Mouse (Mus musculus): ENCODE measurements around the gene Brf1. TPM values are rescaled to one million over a fixed set of nuclear protein-coding genes. Genes with fewer than 3 reads are reported as not detected.

The Brf1 gene
- polyA plus RNA-seq, 1 experiment = 44.8 TPM

DNA sequence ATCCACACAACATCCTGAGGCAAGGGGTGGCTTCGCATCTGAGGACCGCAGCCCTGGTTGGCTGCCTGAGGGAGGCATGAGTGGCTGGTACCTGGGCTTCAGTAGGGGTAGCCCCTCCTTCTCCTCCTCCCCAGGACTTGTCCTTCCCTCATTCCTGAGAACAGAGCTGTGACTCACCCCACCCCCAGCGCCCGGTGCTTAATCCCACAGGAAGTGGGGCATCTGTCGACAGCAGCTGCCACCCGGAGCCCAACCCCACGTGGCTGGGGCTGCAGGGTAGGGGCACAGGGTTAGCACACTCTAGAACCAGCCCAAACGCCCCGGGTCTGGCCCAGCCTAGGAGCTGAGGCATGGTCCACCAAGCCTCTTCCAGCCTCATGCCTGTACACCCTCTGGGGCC, 62.6 kb downstream of the Brf1 start:
- Histone ChIP-seq H3K4me3 (ENCODE audit: insufficient read depth, low read depth, low read length) (no peak overlapping the region), H3K27me3 (replicated peaks; ENCODE audit: control insufficient read depth, insufficient read depth, low read length) (no peaks in the 10 kb centered on the region), H3K4me1 (ENCODE audit: control insufficient read depth, insufficient read depth, low read length) (peaks cover 12% of the 10 kb centered on the region; the same call in 1 of the 2 replicates), H3K27ac (ENCODE audit: insufficient read depth, low read depth, low read length) (no peak overlapping the region), H3K36me3 (ENCODE audit: control insufficient read depth, insufficient read depth, low read length) (no peaks in the 10 kb centered on the region)
- no peak for DNase-seq
- TF ChIP-seq CTCF (conservative IDR thresholded peaks at IDR 0.05; ENCODE audit: insufficient read depth, insufficient read length, low read depth, low read length) (no peak), POLR2A (IDR thresholded peaks at IDR 0.05; ENCODE audit: low read depth, low read length) (no peak)
- WGBS = 65% methylated on average over 9 of the region's 9 CpGs

DNA sequence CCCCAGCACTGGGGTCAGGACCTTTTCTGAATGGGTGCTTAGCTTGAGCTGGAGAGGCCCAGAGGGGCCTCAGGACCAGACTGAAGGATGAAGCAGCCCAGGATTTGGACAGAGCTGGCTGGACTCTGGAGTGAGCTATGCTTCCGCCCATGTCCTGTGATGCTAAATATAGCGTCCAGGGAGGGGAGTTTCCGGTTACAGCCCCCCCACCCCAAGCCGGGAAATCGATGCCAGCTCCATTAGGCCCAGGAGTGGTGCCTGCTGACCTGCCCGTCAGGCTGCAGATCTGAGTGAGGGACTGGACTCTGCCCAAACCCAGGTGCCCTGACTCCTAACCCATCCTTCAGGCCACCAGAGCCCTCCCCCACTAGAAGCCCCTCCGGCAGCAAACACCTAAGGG, 67.9 kb downstream of the Brf1 start:
- Histone ChIP-seq H3K36me3 (ENCODE audit: control insufficient read depth, insufficient read depth, low read length) (no peaks in the 10 kb centered on the region), H3K27me3 (replicated peaks; ENCODE audit: control insufficient read depth, insufficient read depth, low read length) (peaks cover 2% of the 10 kb centered on the region; the same call in 1 of the 2 replicates), H3K4me1 (ENCODE audit: control insufficient read depth, insufficient read depth, low read length) (no peaks in the 10 kb centered on the region), H3K4me3 (ENCODE audit: insufficient read depth, low read depth, low read length) (no peak overlapping the region), H3K27ac (ENCODE audit: insufficient read depth, low read depth, low read length) (no peak overlapping the region)
- no peak for DNase-seq
- WGBS = 16% methylated on average over 7 of the region's 7 CpGs
- TF ChIP-seq POLR2A (IDR thresholded peaks at IDR 0.05; ENCODE audit: low read depth, low read length) (no peak), CTCF (conservative IDR thresholded peaks at IDR 0.05; ENCODE audit: insufficient read depth, insufficient read length, low read depth, low read length) (no peak)

DNA sequence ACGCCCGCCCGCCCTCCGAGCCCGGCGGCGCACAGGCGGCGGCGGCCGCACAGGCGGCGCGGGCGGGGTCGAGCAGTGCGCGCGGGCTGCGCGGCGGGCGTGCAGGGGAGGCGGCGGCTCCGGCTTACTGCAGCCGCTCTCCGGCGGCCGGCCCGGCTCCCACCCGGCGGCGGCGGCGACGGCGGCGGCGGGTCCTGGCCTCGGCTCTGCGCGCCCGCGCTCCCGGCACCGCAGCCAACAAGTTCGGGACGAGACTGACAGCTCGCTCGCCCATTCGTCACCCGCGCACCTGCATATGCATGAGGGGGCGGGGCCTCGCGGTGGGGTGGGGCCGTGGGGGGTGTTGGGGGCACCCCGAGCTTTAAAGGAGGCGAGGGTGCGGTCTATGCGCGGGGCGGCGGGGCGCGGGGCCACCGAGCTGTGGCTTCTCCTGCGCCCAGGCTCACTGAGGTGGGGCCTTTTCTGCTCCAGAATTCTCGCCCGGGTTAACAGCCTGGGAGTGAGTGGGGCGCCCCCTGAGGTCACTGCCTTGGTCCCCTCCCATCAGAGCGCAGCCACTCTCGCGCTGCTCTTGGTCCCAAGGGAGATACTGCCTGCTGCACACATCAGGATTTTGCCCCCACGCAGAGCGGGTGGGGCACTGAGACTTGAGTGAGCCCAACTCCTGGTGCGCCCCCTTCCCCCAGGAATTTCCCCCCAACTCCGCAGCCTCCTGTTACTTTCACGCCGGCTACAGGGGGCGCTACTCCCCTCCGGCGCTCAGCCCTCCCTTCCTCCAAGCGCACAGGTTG, 70.7 kb downstream of the Brf1 start, which contains the start of gene Jag2:
Gene Jag2, minus strand, starts transcription at position 215 of the 791 bp plus-strand sequence.
- 18% methylated on average over 85 of the region's 85 CpGs for WGBS
- Histone ChIP-seq H3K36me3 (ENCODE audit: control insufficient read depth, insufficient read depth, low read length) (no peaks in the 10 kb centered on the region), H3K4me1 (ENCODE audit: control insufficient read depth, insufficient read depth, low read length) (no peaks in the 10 kb centered on the region), H3K27ac (ENCODE audit: insufficient read depth, low read depth, low read length) (no peak within 1 kb of the TSS), H3K27me3 (replicated peaks; ENCODE audit: control insufficient read depth, insufficient read depth, low read length) (peaks cover 2% of the 10 kb centered on the region; the same call in 1 of the 2 replicates), H3K4me3 (ENCODE audit: insufficient read depth, low read depth, low read length) (peak within 1 kb of the TSS; percentile 58)
- TF ChIP-seq CTCF (conservative IDR thresholded peaks at IDR 0.05; ENCODE audit: insufficient read depth, insufficient read length, low read depth, low read length) (no peak), POLR2A (IDR thresholded peaks at IDR 0.05; ENCODE audit: low read depth, low read length) (no peak)
- peak; percentile 53 for DNase-seq

DNA sequence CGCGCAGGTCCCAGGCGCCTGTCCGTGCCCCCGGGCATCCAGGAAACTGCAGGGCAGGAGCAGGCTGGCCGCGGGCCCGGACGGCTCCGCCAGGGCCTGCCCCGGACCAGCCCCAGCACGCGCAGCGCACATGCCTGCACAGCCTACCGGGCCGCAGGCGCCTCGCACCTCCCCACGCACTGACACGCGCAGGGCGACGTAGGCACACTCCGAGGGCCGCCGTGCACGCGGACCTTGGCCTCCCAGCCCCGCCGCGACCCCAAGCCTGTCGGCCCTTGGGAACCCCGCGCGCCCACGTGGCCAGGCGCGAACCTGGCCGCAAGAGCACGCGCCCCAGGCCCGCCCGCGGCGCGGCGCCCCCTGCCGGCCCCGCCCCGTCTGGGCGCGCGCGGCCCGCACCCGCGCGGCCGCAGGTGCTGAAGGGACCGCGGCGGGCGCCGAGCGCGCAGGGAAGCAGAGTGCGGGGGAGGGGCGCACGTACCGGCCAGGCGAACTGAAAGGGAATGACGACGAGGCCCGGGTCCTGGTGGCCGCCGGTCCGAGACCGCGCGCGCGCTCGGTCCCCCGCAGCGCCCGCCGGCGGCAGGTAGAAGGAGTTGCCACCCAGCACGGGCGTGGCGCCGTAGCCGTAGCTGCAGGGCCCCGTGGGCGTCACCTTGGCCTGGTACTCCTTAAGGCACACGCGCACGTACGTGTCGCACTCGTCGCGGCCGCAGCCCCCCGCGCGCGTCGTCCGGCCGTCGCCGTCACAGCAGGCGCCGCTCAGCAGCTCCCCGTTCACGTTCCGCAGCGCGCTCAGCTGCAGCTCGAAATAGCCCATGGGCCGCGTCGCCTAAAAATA, 71.9 kb downstream of the Brf1 start:
- Histone ChIP-seq H3K27me3 (replicated peaks; ENCODE audit: control insufficient read depth, insufficient read depth, low read length) (peaks cover 2% of the 10 kb centered on the region; the same call in 1 of the 2 replicates), H3K4me3 (ENCODE audit: insufficient read depth, low read depth, low read length) (peak overlapping the region; percentile 58), H3K27ac (ENCODE audit: insufficient read depth, low read depth, low read length) (no peak overlapping the region), H3K4me1 (ENCODE audit: control insufficient read depth, insufficient read depth, low read length) (no peaks in the 10 kb centered on the region), H3K36me3 (ENCODE audit: control insufficient read depth, insufficient read depth, low read length) (no peaks in the 10 kb centered on the region)
- TF ChIP-seq CTCF (conservative IDR thresholded peaks at IDR 0.05; ENCODE audit: insufficient read depth, insufficient read length, low read depth, low read length) = no peak
- WGBS = 2% methylated on average over 124 of the region's 124 CpGs
- no peak for DNase-seq

DNA sequence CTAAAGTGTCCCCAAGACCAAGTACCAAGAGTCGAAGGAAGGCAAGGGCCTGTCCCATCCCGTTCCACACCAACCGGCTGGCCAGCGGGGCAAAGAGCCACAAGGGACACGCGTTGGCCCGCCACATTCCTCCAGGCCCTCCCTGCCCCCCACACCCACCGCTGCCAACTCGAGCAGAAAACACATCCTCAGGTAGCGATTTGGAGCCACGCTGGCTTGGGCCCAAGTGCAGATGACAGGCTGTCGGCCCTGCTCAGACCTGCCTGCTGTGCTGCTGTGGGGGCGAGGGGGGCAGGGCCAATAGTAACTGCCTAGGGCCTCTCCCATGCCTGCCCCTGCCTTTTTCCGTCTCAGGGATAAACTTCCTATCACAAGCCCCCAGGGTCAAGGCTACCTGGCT, 73.2 kb downstream of the Brf1 start:
- H3K27ac ChIP-seq (ENCODE audit: insufficient read depth, low read depth, low read length) = no peak overlapping the region
- 49% methylated on average over 14 of the region's 14 CpGs for WGBS
- peaks cover 2% of the 10 kb centered on the region; the same call in 1 of the 2 replicates for H3K27me3 ChIP-seq (replicated peaks; ENCODE audit: control insufficient read depth, insufficient read depth, low read length)
- DNase-seq = no peak
- TF ChIP-seq POLR2A (IDR thresholded peaks at IDR 0.05; ENCODE audit: low read depth, low read length) = no peak
- no peak for TF ChIP-seq CTCF (conservative IDR thresholded peaks at IDR 0.05; ENCODE audit: insufficient read depth, insufficient read length, low read depth, low read length)
- H3K4me1 ChIP-seq (ENCODE audit: control insufficient read depth, insufficient read depth, low read length) = no peaks in the 10 kb centered on the region
- no peak overlapping the region for H3K4me3 ChIP-seq (ENCODE audit: insufficient read depth, low read depth, low read length)
- no peaks in the 10 kb centered on the region for H3K36me3 ChIP-seq (ENCODE audit: control insufficient read depth, insufficient read depth, low read length)

DNA sequence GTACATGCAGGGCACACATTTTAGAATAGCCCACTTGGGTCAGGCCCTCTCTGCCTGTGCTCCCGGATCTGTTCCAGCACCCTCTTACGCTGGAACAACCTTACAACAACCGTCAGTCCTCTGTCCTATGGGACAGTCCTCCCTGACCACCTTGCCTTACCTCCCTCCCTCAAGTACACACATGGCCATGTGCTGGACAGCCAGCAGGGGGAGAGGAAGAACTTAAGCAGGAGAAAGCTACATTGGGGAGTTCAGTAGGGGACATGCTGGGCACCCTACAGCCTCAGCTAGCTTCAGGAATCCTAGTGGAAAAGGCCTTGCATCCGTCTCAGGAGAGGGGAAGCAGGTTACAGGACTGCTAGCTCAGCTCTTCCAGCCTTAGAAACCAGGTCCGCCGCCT, 74.6 kb downstream of the Brf1 start:
- Histone ChIP-seq H3K4me3 (ENCODE audit: insufficient read depth, low read depth, low read length) (no peak overlapping the region), H3K36me3 (ENCODE audit: control insufficient read depth, insufficient read depth, low read length) (no peaks in the 10 kb centered on the region), H3K27ac (ENCODE audit: insufficient read depth, low read depth, low read length) (no peak overlapping the region), H3K27me3 (replicated peaks; ENCODE audit: control insufficient read depth, insufficient read depth, low read length) (peaks cover 2% of the 10 kb centered on the region; the same call in 1 of the 2 replicates), H3K4me1 (ENCODE audit: control insufficient read depth, insufficient read depth, low read length) (no peaks in the 10 kb centered on the region)
- 92% methylated on average over 6 of the region's 6 CpGs for WGBS
- DNase-seq = no peak
- TF ChIP-seq POLR2A (IDR thresholded peaks at IDR 0.05; ENCODE audit: low read depth, low read length) (no peak), CTCF (conservative IDR thresholded peaks at IDR 0.05; ENCODE audit: insufficient read depth, insufficient read length, low read depth, low read length) (no peak)

DNA sequence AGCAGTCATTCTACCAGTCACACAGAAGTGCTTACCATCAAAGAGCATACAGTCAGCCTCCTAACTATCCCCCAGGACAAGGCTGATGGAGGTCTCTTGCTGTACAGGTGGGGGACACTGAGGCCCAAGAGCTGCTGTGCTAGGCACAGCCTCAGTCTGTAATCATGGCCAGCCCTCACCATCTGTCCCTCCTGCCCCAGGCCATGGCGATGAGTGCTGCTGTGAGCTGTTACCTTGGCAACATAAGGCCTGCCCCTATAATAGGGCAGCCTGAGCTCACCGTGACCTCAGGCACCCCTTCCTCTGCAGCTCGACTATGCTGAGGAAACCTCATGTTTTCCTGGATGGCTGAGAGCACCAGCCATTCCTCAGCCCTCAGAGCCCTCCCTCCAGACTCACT, 78.0 kb downstream of the Brf1 start:
- H3K27ac ChIP-seq (ENCODE audit: insufficient read depth, low read depth, low read length) = no peak overlapping the region
- no peak overlapping the region for H3K4me3 ChIP-seq (ENCODE audit: insufficient read depth, low read depth, low read length)
- H3K36me3 ChIP-seq (ENCODE audit: control insufficient read depth, insufficient read depth, low read length) = no peaks in the 10 kb centered on the region
- TF ChIP-seq POLR2A (IDR thresholded peaks at IDR 0.05; ENCODE audit: low read depth, low read length) = no peak
- TF ChIP-seq CTCF (conservative IDR thresholded peaks at IDR 0.05; ENCODE audit: insufficient read depth, insufficient read length, low read depth, low read length) = no peak
- WGBS = 43% methylated on average over 3 of the region's 3 CpGs
- no peak for DNase-seq
- H3K4me1 ChIP-seq (ENCODE audit: control insufficient read depth, insufficient read depth, low read length) = no peaks in the 10 kb centered on the region
- no peaks in the 10 kb centered on the region for H3K27me3 ChIP-seq (replicated peaks; ENCODE audit: control insufficient read depth, insufficient read depth, low read length)

Measured in kidney, adult 2 months (tissue).